Mouse (Mus musculus) hindbrain, embryonic 12.5 days (tissue): ENCODE data around the gene Scarb2. TPM values are rescaled to one million over a fixed set of nuclear protein-coding genes. Genes with fewer than 3 reads are reported as not detected.

Experiments used
- ATAC-seq: fragments of 200-750 bp; cut with Nextera tagmentation; 2 replicates; pipeline ENCODE4 v1.8.0; 2017; ENCODE audit warnings: moderate TSS enrichment; ENCODE audit not compliant: low FRiP score
- H3K27ac ChIP-seq: fragments of 300-500 bp; sonication (generic); 2 replicates; pipeline ENCODE4 v1.5.1; 2016; ENCODE audit warnings: mild to moderate bottlenecking
- H3K27me3 ChIP-seq: fragments of 300-500 bp; sonication (generic); 2 replicates; pipeline ENCODE4 v1.6.1; 2016; ENCODE audit warnings: mild to moderate bottlenecking
- H3K36me3 ChIP-seq: fragments of 300-500 bp; sonication (generic); 2 replicates; pipeline ENCODE4 v1.6.1; 2016; ENCODE audit warnings: mild to moderate bottlenecking
- H3K4me1 ChIP-seq: fragments of 300-500 bp; sonication (generic); 2 replicates; pipeline ENCODE4 v1.6.1; 2016
- H3K4me2 ChIP-seq: fragments of 300-500 bp; sonication (generic); replicated peaks from 2 replicates; pipeline ENCODE4 v1.6.1; 2016; ENCODE audit warnings: mild to moderate bottlenecking
- H3K4me3 ChIP-seq: fragments of 300-500 bp; sonication (generic); 2 replicates; pipeline ENCODE4 v1.5.1; 2016; ENCODE audit warnings: mild to moderate bottlenecking
- H3K9ac ChIP-seq: fragments of 300-500 bp; sonication (generic); 2 replicates; pipeline ENCODE4 v1.6.1; 2016; ENCODE audit warnings: mild to moderate bottlenecking, moderate library complexity
- H3K9me3 ChIP-seq: fragments of 300-500 bp; sonication (generic); replicated peaks from 2 replicates; pipeline ENCODE4 v1.6.1; 2016; ENCODE audit warnings: mild to moderate bottlenecking
- WGBS: fragments of 180-500 bp; shearing (Covaris S2); methylation state at CpG from one replicate; pipeline ENCODE4 v1.1.7; 2016; 5-methylcytosine and 5-hydroxymethylcytosine counted together
- polyA plus RNA-seq: library from polyadenylated mRNA; unstranded; fragments of >200 nt; fragmentation: Nextera tagmentation; extraction: Ambion mirVana; gene quantifications from 2 replicates; pipeline ENCODE4 v1.2.1, GENCODE M21; 2016

The Scarb2 gene
- polyA plus RNA-seq, 1 experiment from 2014 or later = 16.2 TPM

GRCm38 (mm10) chr5:92505402-92505865 is 1.2 kb downstream of the Scarb2 start:
- Histone ChIP-seq H3K9me3 (no peaks in the 10 kb centered on the region), H3K4me2 (peak overlapping the region; percentile 65), H3K4me1 (peaks cover 21% of the 10 kb centered on the region), H3K36me3 (no peaks in the 10 kb centered on the region), H3K9ac (peak overlapping the region; percentile 95), H3K27me3 (no peaks in the 10 kb centered on the region), H3K27ac (peak overlapping the region; percentile 99), H3K4me3 (peak overlapping the region; percentile 91)
- peak; percentile 97 for ATAC-seq
- WGBS = under 1% methylated on average over 48 of the region's 48 CpGs

GRCm38 (mm10) chr5:92504676-92505400 is 1.8 kb downstream of the Scarb2 start:
- WGBS = under 1% methylated on average over 35 of the region's 35 CpGs
- H3K27ac ChIP-seq = peak overlapping the region; percentile 99
- peak overlapping the region; percentile 65 for H3K4me2 ChIP-seq
- ATAC-seq = peak; percentile 88
- H3K4me3 ChIP-seq = peak overlapping the region; percentile 91
- H3K36me3 ChIP-seq = no peaks in the 10 kb centered on the region
- H3K4me1 ChIP-seq = peaks cover 21% of the 10 kb centered on the region
- H3K27me3 ChIP-seq = no peaks in the 10 kb centered on the region
- H3K9ac ChIP-seq = peak overlapping the region; percentile 95
- H3K9me3 ChIP-seq = no peaks in the 10 kb centered on the region

- Histone ChIP-seq H3K27ac (peak overlapping the region; percentile 99), H3K4me1 (peaks cover 28% of the 10 kb centered on the region), H3K27me3 (no peaks in the 10 kb centered on the region), H3K36me3 (no peaks in the 10 kb centered on the region), H3K9me3 (no peaks in the 10 kb centered on the region), H3K4me3 (peak overlapping the region; percentile 91), H3K4me2 (peak overlapping the region; percentile 65), H3K9ac (peak overlapping the region; percentile 95)
- ATAC-seq = no peak
- WGBS = 26% methylated on average over 7 of the region's 7 CpGs
These were observed 2.6 kb downstream of the Scarb2 start for GRCm38 (mm10) chr5:92503856-92504618.

GRCm38 (mm10) chr5:92503356-92503847 is 3.2 kb downstream of the Scarb2 start:
- Histone ChIP-seq H3K27me3 (no peaks in the 10 kb centered on the region), H3K9ac (peak overlapping the region; percentile 95; the same call in 1 of the 2 replicates), H3K4me1 (peaks cover 33% of the 10 kb centered on the region), H3K36me3 (no peaks in the 10 kb centered on the region), H3K9me3 (no peaks in the 10 kb centered on the region), H3K27ac (no peak overlapping the region), H3K4me3 (peak overlapping the region; percentile 91), H3K4me2 (peak overlapping the region; percentile 65)
- 80% methylated on average over 9 of the region's 9 CpGs for WGBS
- no peak for ATAC-seq

- Histone ChIP-seq H3K36me3 (no peaks in the 10 kb centered on the region), H3K27me3 (no peaks in the 10 kb centered on the region), H3K4me1 (peaks cover 41% of the 10 kb centered on the region), H3K27ac (0 out of 2 replicates have a peak overlapping the region, but pooled peaks have one; percentile 48), H3K9me3 (no peaks in the 10 kb centered on the region), H3K4me3 (no peak overlapping the region), H3K9ac (no peak overlapping the region), H3K4me2 (no peak overlapping the region)
- ATAC-seq = no peak
- 77% methylated on average over 3 of the region's 3 CpGs for WGBS
These were observed 7.3 kb downstream of the Scarb2 start for GRCm38 (mm10) chr5:92499378-92499777.

GRCm38 (mm10) chr5:92498661-92499060 is 8.0 kb downstream of the Scarb2 start:
- Histone ChIP-seq H3K27ac (peak overlapping the region; percentile 48; the same call in 1 of the 2 replicates), H3K27me3 (no peaks in the 10 kb centered on the region), H3K4me3 (no peak overlapping the region), H3K4me1 (peaks cover 34% of the 10 kb centered on the region), H3K9me3 (no peaks in the 10 kb centered on the region), H3K36me3 (no peaks in the 10 kb centered on the region), H3K4me2 (no peak overlapping the region), H3K9ac (no peak overlapping the region)
- 44% methylated on average over 5 of the region's 5 CpGs for WGBS
- ATAC-seq = peak; percentile 17; the same call in 1 of the 2 replicates

GRCm38 (mm10) chr5:92498225-92498624 is 8.4 kb downstream of the Scarb2 start:
- no peak overlapping the region for H3K4me3 ChIP-seq
- no peaks in the 10 kb centered on the region for H3K36me3 ChIP-seq
- peaks cover 33% of the 10 kb centered on the region for H3K4me1 ChIP-seq
- H3K9me3 ChIP-seq = no peaks in the 10 kb centered on the region
- no peak overlapping the region for H3K4me2 ChIP-seq
- H3K27me3 ChIP-seq = no peaks in the 10 kb centered on the region
- peak; percentile 23; the same call in 1 of the 2 replicates for ATAC-seq
- 87% methylated on average over 3 of the region's 3 CpGs for WGBS
- no peak overlapping the region for H3K27ac ChIP-seq
- no peak overlapping the region for H3K9ac ChIP-seq

GRCm38 (mm10) chr5:92495771-92496409 is 10.7 kb downstream of the Scarb2 start:
- peaks cover 32% of the 10 kb centered on the region for H3K4me1 ChIP-seq
- H3K27ac ChIP-seq = 0 out of 2 replicates have a peak overlapping the region, but pooled peaks have one; percentile 2
- H3K9ac ChIP-seq = no peak overlapping the region
- H3K36me3 ChIP-seq = no peaks in the 10 kb centered on the region
- no peak overlapping the region for H3K4me2 ChIP-seq
- no peak for ATAC-seq
- no peak overlapping the region for H3K4me3 ChIP-seq
- 88% methylated on average over 7 of the region's 7 CpGs for WGBS
- H3K9me3 ChIP-seq = no peaks in the 10 kb centered on the region
- no peaks in the 10 kb centered on the region for H3K27me3 ChIP-seq

- Histone ChIP-seq H3K4me1 (peaks cover 37% of the 10 kb centered on the region), H3K27me3 (no peaks in the 10 kb centered on the region), H3K9me3 (no peaks in the 10 kb centered on the region), H3K4me2 (no peak overlapping the region), H3K4me3 (no peak overlapping the region), H3K27ac (no peak overlapping the region), H3K36me3 (no peaks in the 10 kb centered on the region), H3K9ac (no peak overlapping the region)
- WGBS = 46% methylated on average over 4 of the region's 4 CpGs
- ATAC-seq = no peak
These were observed 11.3 kb downstream of the Scarb2 start for GRCm38 (mm10) chr5:92495291-92495690.

- ATAC-seq = no peak
- WGBS = 66% methylated on average over 7 of the region's 7 CpGs
- no peak overlapping the region for H3K27ac ChIP-seq
- H3K9ac ChIP-seq = no peak overlapping the region
- no peaks in the 10 kb centered on the region for H3K27me3 ChIP-seq
- H3K9me3 ChIP-seq = no peaks in the 10 kb centered on the region
- H3K4me2 ChIP-seq = no peak overlapping the region
- no peak overlapping the region for H3K4me3 ChIP-seq
- H3K36me3 ChIP-seq = no peaks in the 10 kb centered on the region
- H3K4me1 ChIP-seq = peaks cover 32% of the 10 kb centered on the region
These were observed 13.2 kb downstream of the Scarb2 start for GRCm38 (mm10) chr5:92493423-92493822.

- H3K4me1 ChIP-seq = peaks cover 29% of the 10 kb centered on the region
- no peak for ATAC-seq
- no peak overlapping the region for H3K27ac ChIP-seq
- no peak overlapping the region for H3K4me3 ChIP-seq
- no peaks in the 10 kb centered on the region for H3K27me3 ChIP-seq
- no peak overlapping the region for H3K9ac ChIP-seq
- 64% methylated on average over 4 of the region's 4 CpGs for WGBS
- no peaks in the 10 kb centered on the region for H3K36me3 ChIP-seq
- 0 out of 2 replicates have a peak, but pooled peaks cover 5% of the 10 kb centered on the region for H3K9me3 ChIP-seq
- H3K4me2 ChIP-seq = no peak overlapping the region
These were observed 15.9 kb downstream of the Scarb2 start for GRCm38 (mm10) chr5:92490779-92491178.

GRCm38 (mm10) chr5:92490304-92490703 is 16.3 kb downstream of the Scarb2 start:
- 76% methylated on average over 3 of the region's 3 CpGs for WGBS
- ATAC-seq = no peak

More at GRCm38 (mm10) chr5:92490304-92490703, 16.3 kb downstream of the Scarb2 start:
- Histone ChIP-seq H3K4me1 (peaks cover 24% of the 10 kb centered on the region), H3K4me2 (no peak overlapping the region), H3K27me3 (no peaks in the 10 kb centered on the region), H3K36me3 (no peaks in the 10 kb centered on the region), H3K9me3 (0 out of 2 replicates have a peak, but pooled peaks cover 5% of the 10 kb centered on the region), H3K4me3 (no peak overlapping the region), H3K9ac (no peak overlapping the region), H3K27ac (no peak overlapping the region)
